Mouse (Mus musculus): ENCODE data around the gene Slc6a16.

DNA sequence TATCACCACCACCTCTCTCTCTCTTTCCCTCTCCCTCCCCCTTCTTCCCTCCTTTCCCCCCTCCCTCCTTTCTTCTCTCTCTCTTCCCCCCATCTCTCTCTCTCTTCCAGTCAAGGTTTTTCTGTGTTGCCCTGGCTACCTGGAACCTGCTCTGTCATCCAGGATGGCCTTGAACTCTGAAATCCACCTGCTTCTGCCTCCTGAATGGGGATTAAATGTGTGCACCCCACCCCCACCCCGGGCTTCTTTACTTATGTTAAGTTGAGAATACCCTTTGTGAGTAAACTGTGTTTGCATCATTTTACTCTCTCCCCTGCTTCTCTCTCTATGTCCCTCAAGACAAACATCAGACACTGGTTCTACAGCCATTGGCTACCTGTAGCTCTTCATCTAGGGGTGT, 24.6 kb downstream of the Slc6a16 start:
- TF ChIP-seq POLR2AphosphoS5 (IDR thresholded peaks at IDR 0.05; ENCODE audit: insufficient replicate concordance, low read depth, low read length) = no peak
- TF ChIP-seq CTCF (IDR thresholded peaks at IDR 0.05; ENCODE audit: low read depth, low read length) = no peak

All from G1E (cell line).